Mouse (Mus musculus) layer of hippocampus, postnatal 14 days (tissue): ENCODE results near the gene Cdhr1. TPM values are rescaled to one million over a fixed set of nuclear protein-coding genes. Genes with fewer than 3 reads are reported as not detected.

Experiments used
- DNase-seq, 2 experiments: peaks; one replicate each; pipeline ENCODE4 v3.0.0; 2021 to 2022; ENCODE audit warnings: low spot score in 2 of 2, mixed read lengths in 1 of 2
- total RNA-seq, 2 experiments: library from RNA; stranded (reverse); gene quantifications; 2 replicates each; pipeline ENCODE4 v1.2.3; 2021

Gene Cdhr1
- total RNA-seq, 2 experiments from 2014 or later: 12.6 to 13.1 TPM

DNA sequence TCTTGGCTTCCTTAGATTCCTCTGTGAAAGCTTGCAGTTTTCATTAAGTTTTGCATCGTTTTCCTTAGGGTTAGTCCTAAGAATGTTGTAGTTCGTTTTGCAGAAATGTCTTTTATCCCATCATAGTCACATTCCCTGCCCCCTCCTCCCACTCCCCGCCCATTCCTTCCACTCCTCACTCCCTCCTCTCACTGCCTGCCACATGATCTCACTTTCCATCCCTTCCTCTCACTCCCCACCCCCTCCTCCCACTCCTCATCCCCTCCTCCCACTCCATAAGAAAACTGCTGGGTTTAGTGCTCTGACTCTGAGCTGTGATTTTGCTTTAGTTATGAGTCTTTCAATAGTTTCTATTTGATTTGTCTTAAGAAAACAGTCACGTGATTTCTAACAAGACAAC, 14.4 kb downstream of the Cdhr1 start:
- no peak for DNase-seq

DNA sequence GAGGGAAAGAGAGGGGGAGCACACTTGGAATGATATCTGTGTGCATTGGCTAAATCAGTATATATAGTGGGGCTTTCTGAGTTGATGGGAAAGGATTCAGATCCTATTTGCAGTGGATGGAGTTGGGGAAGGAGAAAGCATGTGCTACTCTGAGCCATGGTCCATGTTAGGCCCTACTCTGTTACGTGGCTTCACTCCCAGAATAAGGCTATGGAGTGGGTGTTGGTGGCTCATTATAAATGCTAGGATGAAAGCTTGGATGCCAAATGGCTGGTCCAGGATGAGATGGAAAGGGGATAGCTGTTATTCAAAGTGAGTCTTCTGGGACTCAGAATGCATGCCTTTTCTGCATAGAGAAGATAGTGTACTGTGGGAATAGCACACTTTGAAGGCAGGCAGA, 17.4 kb downstream of the Cdhr1 start:
- DNase-seq: no peak

DNA sequence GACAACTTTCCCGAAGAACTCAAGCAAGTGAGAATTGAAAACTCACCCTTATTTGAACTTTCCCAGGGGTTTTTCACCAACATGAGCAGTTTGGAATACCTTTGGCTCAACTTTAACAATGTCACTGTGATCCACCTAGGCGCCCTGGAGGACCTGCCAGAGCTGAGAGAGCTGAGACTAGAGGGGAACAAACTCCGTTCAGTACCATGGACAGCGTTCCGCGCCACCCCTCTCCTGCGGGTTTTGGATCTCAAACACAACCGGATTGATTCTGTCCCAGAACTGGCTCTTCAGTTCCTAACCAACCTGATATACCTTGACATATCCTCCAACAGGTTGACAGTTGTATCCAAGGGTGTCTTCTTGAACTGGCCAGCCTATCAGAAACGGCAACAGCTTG, 29.6 kb downstream of the Cdhr1 start:
- peak in 1 of 2 experiments; percentile 9 for DNase-seq

DNA sequence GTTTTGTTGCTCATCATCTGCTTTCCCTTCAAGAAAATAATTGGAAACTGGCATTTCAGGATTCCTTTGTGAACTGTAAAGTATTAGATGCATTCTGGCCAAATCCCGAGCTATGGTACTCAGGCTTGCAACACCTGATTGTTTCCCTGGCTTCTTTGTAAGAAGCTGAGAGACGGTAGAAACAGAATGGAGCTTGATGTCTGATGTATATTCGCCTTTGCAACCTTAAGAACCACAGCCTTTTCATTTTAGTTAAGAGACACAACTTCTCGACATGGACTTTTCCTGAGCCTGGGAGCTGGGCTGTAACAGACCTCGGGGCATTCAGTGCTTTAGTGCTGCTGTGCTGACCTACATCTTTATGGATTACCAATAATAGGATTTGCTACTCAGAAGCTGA, 30.5 kb downstream of the Cdhr1 start, which contains the start of gene Lrit2:
Lrit2 (plus strand) TSS at position 301 of the 400 bp plus-strand sequence.
- no peak for DNase-seq

DNA sequence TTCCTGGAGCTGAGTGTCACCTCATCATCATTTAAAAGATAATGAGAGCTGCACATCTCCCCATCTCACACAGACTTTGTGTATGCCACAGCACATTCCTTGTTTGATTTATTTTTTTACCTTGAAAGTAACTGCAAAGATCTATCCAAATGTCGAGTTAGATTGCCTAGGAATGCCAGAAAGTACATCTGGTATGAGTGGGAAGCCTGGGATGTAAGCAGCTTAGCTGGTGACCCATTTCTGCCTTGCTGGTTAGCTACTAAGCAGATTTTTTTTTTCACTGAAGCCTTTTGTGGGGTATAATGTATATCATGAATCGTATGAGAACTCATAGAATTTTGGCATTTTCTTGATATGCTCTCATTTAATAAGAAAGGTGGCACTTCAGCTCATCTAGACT, 31.5 kb downstream of the Cdhr1 start:
- peak; percentile 6 to 17 for DNase-seq

DNA sequence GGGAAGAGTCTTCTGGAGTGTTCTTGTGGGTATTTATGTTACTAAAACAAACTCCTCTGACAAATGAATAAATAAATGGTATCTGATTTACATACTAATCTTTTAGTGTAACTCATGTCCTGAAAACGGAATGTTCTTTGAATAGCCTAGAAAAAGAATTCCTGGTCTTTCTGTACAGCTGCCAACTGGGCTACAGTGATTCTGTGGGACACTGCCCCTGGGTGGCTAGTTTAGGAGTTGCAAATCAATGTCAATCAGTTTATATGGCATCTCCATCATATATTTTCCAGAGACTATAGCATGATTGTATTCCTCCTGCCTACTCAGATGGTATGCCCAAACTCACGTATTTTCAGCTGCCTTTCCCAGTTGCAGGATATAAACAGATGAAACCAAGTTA, 33.3 kb downstream of the Cdhr1 start:
- DNase-seq: no peak

DNA sequence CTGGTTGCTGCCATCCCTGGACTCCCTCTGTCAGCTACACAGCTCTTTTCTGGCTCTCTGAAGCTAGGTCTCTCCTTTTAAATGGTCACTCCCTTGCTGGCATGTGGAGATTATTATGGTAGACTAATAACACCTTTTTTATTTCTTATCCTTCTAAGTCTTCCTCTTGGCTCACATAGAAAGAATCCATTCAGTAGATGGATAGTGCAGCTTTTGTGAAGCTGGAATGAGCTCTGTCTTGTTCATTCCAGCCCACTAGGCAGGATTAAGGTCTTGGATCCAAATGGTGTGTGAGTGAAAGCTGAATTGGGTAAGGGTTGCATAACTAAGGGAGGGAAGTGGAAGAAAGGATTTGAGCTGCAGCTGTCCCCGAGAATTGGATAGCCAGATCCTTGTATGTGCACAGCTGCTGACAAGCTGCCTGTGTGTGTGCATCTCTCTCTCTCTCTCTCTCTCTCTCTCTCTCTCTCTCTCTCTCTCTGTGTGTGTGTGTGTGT, 49.2 kb downstream of the Cdhr1 start, which contains the start of gene Rgr:
Rgr (minus strand) TSS at position 51 of the 497 bp plus-strand sequence.
- peak in 1 of 2 experiments; percentile 26 for DNase-seq

DNA sequence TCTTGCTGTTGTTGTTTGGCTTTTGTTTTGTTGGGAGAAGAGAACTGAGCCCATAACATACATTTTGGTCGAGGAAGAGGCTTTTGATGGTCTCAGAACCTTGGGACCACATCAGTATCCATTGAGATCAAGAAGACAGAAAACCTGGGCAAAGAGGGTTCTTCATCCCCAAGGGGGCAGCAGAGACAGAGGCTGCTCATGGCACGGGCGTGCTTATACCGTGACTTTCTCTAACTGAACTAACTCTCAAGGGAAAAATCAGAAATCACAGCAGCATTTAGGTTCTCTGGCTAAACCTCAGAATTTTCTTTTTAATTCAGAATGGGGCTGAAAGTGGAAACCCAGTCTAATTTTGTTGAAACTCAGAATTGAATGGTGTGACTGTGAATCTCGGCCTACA, 63.7 kb downstream of the Cdhr1 start:
- DNase-seq: peak in 1 of 2 experiments; percentile 7

DNA sequence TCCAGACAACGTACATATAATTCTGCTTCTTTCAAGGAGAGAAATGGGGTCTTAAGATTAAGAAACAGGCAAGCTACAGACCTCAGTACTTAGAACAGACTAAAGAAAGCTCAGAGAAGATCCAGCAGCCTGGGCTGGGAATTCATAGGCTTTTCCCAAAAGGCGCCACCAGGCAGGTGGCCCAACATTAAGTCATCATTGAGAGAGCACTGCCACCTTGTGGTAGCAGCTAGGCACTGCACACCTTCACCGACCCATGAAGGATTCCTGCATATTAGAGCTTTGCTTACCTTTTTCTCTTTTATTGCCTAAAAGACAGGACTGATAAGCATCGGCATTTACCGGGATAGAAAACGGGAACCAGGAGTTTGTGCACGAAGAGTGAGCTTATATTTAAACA, 64.9 kb downstream of the Cdhr1 start:
- peak; percentile 86 to 87 for DNase-seq

DNA sequence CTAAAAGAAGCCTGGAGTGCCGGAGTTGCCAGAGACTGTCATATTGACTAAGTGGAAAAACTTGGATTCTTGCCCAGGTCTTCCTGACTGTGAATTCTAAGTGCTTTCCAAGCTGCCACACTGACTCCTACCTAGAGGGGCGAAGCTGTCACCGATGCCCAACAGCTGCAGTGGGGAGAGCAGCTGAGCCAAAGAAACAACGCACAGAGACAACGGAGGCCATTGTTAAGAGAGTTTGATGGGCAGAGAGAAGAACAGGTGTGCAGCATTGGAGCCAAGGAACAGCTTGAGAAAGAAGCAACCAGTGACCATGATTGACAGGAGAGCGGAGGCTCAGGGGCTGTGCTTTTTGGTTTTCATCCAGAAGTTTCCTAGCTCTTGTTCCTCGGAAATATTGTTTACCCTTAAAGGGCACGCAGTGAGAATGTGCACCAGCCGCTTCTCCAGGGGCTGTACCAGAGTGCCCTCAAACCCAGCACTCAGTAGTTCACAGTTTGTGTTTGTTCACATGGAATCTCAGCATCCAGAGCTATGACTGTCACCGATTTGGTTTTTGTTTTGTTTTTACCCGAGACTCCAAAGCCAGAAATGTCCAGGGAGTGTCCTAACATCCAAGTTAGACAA, 65.6 kb downstream of the Cdhr1 start:
- DNase-seq: peak in 1 of 2 experiments; percentile 16

DNA sequence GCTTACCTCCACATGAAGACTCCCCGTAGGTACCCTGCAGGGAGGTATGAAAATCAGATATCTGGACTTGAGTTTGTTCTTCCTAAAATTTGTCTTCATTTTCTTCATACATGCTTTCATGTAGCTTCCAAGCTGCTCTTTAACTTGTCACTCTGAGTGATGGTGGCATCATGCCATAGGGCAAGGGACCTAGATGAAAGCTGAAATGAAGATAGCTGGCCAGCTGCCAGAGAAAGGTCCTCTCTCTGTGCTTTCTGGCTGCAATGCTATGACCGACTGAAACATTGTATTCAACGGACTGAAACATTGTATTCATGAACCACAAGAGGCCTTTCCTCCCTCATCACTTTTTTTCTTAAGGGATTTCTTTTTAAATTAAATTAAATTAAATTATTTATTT, 69.6 kb downstream of the Cdhr1 start:
- DNase-seq: no peak

DNA sequence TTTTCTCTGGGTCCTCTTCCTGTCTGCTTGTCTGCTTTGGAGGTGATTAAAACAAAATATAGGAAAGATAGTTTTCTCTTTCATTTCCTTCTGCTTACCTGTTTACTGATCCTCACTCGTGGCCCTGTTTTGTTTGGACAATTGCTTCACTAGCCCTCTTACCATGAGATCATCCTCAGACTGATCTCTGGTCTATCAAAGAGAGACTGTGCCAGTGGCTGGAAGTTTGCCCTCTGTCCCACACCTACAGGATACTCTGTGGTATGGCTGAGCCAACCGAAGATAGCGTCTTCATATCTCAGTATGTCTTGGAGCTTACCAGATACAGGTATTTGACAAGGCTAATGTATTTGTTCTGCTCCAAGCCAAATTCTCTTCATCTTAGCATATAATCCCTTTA, 70.2 kb downstream of the Cdhr1 start:
- no peak for DNase-seq

Other genes with a start within 250 kb of the Cdhr1 start
- 10 to 100 TPM; 88.7 to 93.3 TPM for gene Ccser2, start 129.6 kb downstream of the Cdhr1 start, total RNA-seq
- not detected for gene Rgr, start 49.4 kb downstream of the Cdhr1 start, total RNA-seq
- not detected for gene Lrit1, start 43.5 kb downstream of the Cdhr1 start, total RNA-seq
- not detected for gene Lrit2, start 30.4 kb downstream of the Cdhr1 start, total RNA-seq
- gene 2610528A11Rik, start 15.7 kb upstream of the Cdhr1 start, total RNA-seq: under 1 TPM in 1 of 2 experiments, not detected in 1; 0.60 TPM
- 100 to 1,000 TPM; 315 to 326 TPM for gene Ghitm, start 36.9 kb upstream of the Cdhr1 start, total RNA-seq